Mouse (Mus musculus) frontal cortex, adult 2 months (tissue): Measurements from ENCODE around the gene Gpx7. TPM values are rescaled to one million over a fixed set of nuclear protein-coding genes. Genes with fewer than 3 reads are reported as not detected.

Source experiments
- DNase-seq, 2 experiments: peaks; one replicate each; pipeline ENCODE4 v3.0.0; 2022; ENCODE audit warnings: low spot score in 1 of 2; ENCODE audit errors: extremely low spot score in 1 of 2
- polyA plus RNA-seq: library from polyadenylated mRNA; depleted of rRNA; stranded (reverse); fragments of >200 nt; gene quantifications from 2 replicates; pipeline ENCODE4 v1.2.3, GENCODE M21; 2012; rRNA removed

Gene Gpx7
- polyA plus RNA-seq, 1 experiment: 8.7 TPM

DNA sequence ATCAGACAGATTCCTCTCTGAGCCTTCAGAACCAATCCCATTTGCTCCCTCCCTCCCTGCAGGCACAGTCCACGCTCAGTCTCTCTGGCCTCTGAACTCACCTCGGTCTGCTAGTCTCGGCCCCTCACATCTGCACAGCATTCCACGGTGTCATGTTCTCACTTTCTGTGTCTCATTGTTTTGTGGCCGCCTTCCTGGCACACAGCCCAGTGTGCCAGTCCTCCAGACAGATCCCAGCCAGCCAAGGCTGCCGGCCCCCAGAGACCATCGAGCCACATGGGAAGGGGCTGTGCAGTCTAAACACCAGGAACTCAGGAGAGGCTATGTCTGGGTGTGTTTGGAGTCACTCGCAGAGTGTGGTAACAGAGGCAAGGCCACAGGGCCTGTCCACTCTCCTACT lies 55.9 kb downstream of the Gpx7 start:
- DNase-seq: no peak

Other genes starting within 250 kb of the Gpx7 start
- 40.9 and 47.6 TPM in 2 replicates for gene Echdc2, start 241.5 kb downstream of the Gpx7 start, polyA plus RNA-seq
- not detected in 2 replicates for gene Zyg11a, start 188.9 kb downstream of the Gpx7 start, polyA plus RNA-seq
- 43.2 and 47.5 TPM in 2 replicates for gene Zyg11b, start 105.9 kb downstream of the Gpx7 start, polyA plus RNA-seq
- gene Coa7, start 78.8 kb downstream of the Gpx7 start, polyA plus RNA-seq: 14.4 and 16.9 TPM in 2 replicates
- gene Shisal2a, start 23.6 kb downstream of the Gpx7 start, polyA plus RNA-seq: 0.21 and 0.24 TPM in 2 replicates
- gene Tut4, start 52.5 kb upstream of the Gpx7 start, polyA plus RNA-seq: 70.3 and 75.9 TPM in 2 replicates
- 29.0 and 33.3 TPM in 2 replicates for gene Prpf38a, start 172.4 kb upstream of the Gpx7 start, polyA plus RNA-seq
- gene Orc1, start 172.5 kb upstream of the Gpx7 start, polyA plus RNA-seq: 0.38 and 0.42 TPM in 2 replicates
- gene Cc2d1b, start 213.0 kb upstream of the Gpx7 start, polyA plus RNA-seq: 46.6 and 51.7 TPM in 2 replicates